Mouse (Mus musculus) cerebellum, adult 11 months (tissue): Measurements from ENCODE around the gene Sema5a.
A peak's percentile ranks its signal among the peaks of the same experiment; 100 is the strongest.

Experiments
- DNase-seq: peaks from one replicate; pipeline ENCODE4 v3.0.0; 2022

Gene Sema5a

GRCm38 (mm10) chr15:32317074-32317473, 72.5 kb downstream of the Sema5a start:
- DNase-seq = no peak

GRCm38 (mm10) chr15:32320739-32321138, 76.1 kb downstream of the Sema5a start:
- no peak for DNase-seq

GRCm38 (mm10) chr15:32322455-32323220, 78.0 kb downstream of the Sema5a start:
- no peak for DNase-seq

- peak; percentile 57 for DNase-seq
Measured at GRCm38 (mm10) chr15:32323224-32323623, 78.6 kb downstream of the Sema5a start.

- peak; percentile 17 for DNase-seq
Measured at GRCm38 (mm10) chr15:32324105-32324504, 79.5 kb downstream of the Sema5a start.

GRCm38 (mm10) chr15:32328370-32329004, 83.9 kb downstream of the Sema5a start:
- no peak for DNase-seq

- DNase-seq = no peak
Measured at GRCm38 (mm10) chr15:32329670-32330330, 85.2 kb downstream of the Sema5a start.

- no peak for DNase-seq
Measured at GRCm38 (mm10) chr15:32330427-32330826, 85.8 kb downstream of the Sema5a start.

- no peak for DNase-seq
Measured at GRCm38 (mm10) chr15:32331037-32331436, 86.4 kb downstream of the Sema5a start.

- no peak for DNase-seq
Measured at GRCm38 (mm10) chr15:32333456-32333855, 88.8 kb downstream of the Sema5a start.

GRCm38 (mm10) chr15:32337810-32338209, 93.2 kb downstream of the Sema5a start:
- DNase-seq = peak; percentile 24

GRCm38 (mm10) chr15:32338721-32339290, 94.2 kb downstream of the Sema5a start:
- DNase-seq = no peak

GRCm38 (mm10) chr15:32339426-32339825, 94.8 kb downstream of the Sema5a start:
- no peak for DNase-seq

- DNase-seq = no peak
Measured at GRCm38 (mm10) chr15:32341423-32341822, 96.8 kb downstream of the Sema5a start.

GRCm38 (mm10) chr15:32343544-32343943, 98.9 kb downstream of the Sema5a start:
- no peak for DNase-seq

GRCm38 (mm10) chr15:32347315-32347714, 102.7 kb downstream of the Sema5a start:
- no peak for DNase-seq

- no peak for DNase-seq
Measured at GRCm38 (mm10) chr15:32349276-32349675, 104.7 kb downstream of the Sema5a start.

GRCm38 (mm10) chr15:32352995-32353394, 108.4 kb downstream of the Sema5a start:
- DNase-seq = no peak

- DNase-seq = no peak
Measured at GRCm38 (mm10) chr15:32353513-32353912, 108.9 kb downstream of the Sema5a start.

GRCm38 (mm10) chr15:32356805-32357204, 112.2 kb downstream of the Sema5a start:
- no peak for DNase-seq

- no peak for DNase-seq
Measured at GRCm38 (mm10) chr15:32367841-32368240, 123.2 kb downstream of the Sema5a start.

GRCm38 (mm10) chr15:32370914-32371313, 126.3 kb downstream of the Sema5a start:
- no peak for DNase-seq

- no peak for DNase-seq
Measured at GRCm38 (mm10) chr15:32371385-32371784, 126.8 kb downstream of the Sema5a start.

GRCm38 (mm10) chr15:32376326-32376725, 131.7 kb downstream of the Sema5a start:
- no peak for DNase-seq
